Mouse (Mus musculus) heart, postnatal 0 days (tissue): Measurements from ENCODE around the gene Mgea5. TPM values are rescaled to one million over a fixed set of nuclear protein-coding genes. Genes with fewer than 3 reads are reported as not detected.

Experiments used
- ATAC-seq: fragments of 200-750 bp; cut with Nextera tagmentation; 2 replicates; pipeline ENCODE4 v1.8.0; 2017; ENCODE audit warnings: low read depth, moderate number of reproducible peaks, moderate library complexity; ENCODE audit not compliant: insufficient read depth
- DNase-seq: peaks from one replicate; pipeline ENCODE4 v3.0.0-alpha.2; 2016; ENCODE audit warnings: low spot score
- H3K27ac ChIP-seq: fragments of 300-500 bp; sonication (generic); 2 replicates; pipeline ENCODE4 v1.5.1; 2014; ENCODE audit warnings: low read depth, mild to moderate bottlenecking
- H3K27me3 ChIP-seq: fragments of 300-500 bp; sonication (generic); 2 replicates; pipeline ENCODE4 v1.6.1; 2014; ENCODE audit warnings: low read length, mixed read lengths; ENCODE audit not compliant: control insufficient read depth, insufficient read depth
- H3K36me3 ChIP-seq: fragments of 300-500 bp; sonication (generic); replicated peaks from 2 replicates; pipeline ENCODE4 v1.6.1; 2014; ENCODE audit warnings: low read length, mixed read lengths; ENCODE audit not compliant: control insufficient read depth, insufficient read depth
- H3K4me1 ChIP-seq: fragments of 300-500 bp; sonication (generic); 2 replicates; pipeline ENCODE4 v1.6.1; 2014; ENCODE audit warnings: antibody characterized with exemption; ENCODE audit not compliant: control insufficient read depth, insufficient read depth
- H3K4me2 ChIP-seq: fragments of 300-500 bp; sonication (generic); 2 replicates; pipeline ENCODE4 v1.6.1; 2014; ENCODE audit warnings: low read depth, mild to moderate bottlenecking, low read length, moderate library complexity
- H3K4me3 ChIP-seq: fragments of 300-500 bp; sonication (generic); 2 replicates; pipeline ENCODE4 v1.5.1; 2014; ENCODE audit warnings: low read depth, low read length
- H3K9ac ChIP-seq: fragments of 300-500 bp; sonication (generic); replicated peaks from 2 replicates; pipeline ENCODE4 v1.6.1; 2014; ENCODE audit warnings: low read depth, low read length, mixed read lengths
- H3K9me3 ChIP-seq: fragments of 300-500 bp; sonication (generic); replicated peaks from 2 replicates; pipeline ENCODE4 v1.6.1; 2016; ENCODE audit warnings: low read length; ENCODE audit not compliant: control insufficient read depth
- CTCF ChIP-seq: IDR thresholded peaks from 2 replicates; pipeline ENCODE4 v1.5.1; 2016; ENCODE audit warnings: antibody characterized with exemption, control low read depth, low read depth
- EP300 ChIP-seq: IDR thresholded peaks from 2 replicates; pipeline ENCODE4 v1.6.1; 2016; ENCODE audit warnings: antibody characterized with exemption, low read depth
- WGBS: fragments of 180-500 bp; shearing (Covaris S2); extraction: QIAGEN DNeasy Blood & Tissue Kit; methylation state at CpG from one replicate; pipeline ENCODE4 v1.1.7; 2014; 5-methylcytosine and 5-hydroxymethylcytosine counted together
- polyA plus RNA-seq: library from polyadenylated mRNA; unstranded; fragments of >200 nt; fragmentation: Nextera tagmentation; extraction: Ambion mirVana; gene quantifications from 2 replicates; pipeline ENCODE4 v1.2.1, GENCODE M21; 2015
- total RNA-seq: library from RNA; depleted of rRNA; stranded (reverse); fragments of >200 nt; gene quantifications from 2 replicates; pipeline ENCODE4 v1.2.3, GENCODE M21; 2014; ENCODE audit warnings: low replicate concordance

The Mgea5 gene
- total and polyA plus RNA-seq, 2 experiments from 2014 or later: 19.9 to 84.5 TPM

DNA sequence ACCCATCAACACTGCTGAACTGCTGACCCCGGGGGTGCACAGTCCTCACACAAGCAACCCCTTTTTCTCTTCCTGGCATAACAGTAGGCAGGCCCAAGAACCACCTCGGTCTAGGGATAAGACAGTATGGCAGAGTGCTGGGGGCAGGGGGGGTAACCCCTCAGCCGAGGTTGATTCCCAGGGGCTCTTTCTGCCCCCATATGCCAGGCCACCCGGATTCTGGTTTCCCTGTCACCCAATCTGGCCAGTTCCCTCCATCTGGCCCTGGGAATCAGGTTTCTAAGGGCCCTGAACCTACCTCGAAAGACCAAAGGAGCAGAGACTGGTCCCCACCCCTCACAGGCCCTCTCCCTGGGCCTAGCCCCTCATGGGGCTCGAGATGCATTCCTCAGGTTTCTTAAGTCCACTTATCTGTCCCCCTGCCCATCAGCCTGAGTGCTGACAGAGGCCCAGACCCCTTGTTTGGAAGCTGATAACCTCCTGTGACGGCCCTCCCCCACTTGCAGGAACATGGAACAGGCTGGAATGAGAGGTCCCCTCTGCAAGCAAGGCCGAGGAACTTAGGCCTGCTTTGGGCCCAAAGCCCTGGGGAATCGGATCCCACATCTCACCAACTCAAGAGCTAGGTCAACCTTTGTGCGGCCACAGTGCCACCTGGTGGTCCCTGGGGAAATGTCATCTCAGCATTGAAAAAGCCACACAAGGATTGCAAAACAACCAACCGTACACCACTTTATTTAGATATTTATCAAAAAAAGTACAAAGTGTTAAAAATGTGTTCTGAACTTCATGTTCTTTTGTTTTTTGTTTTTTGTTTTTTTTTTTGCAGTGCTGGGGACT lies 36.4 kb downstream of the Mgea5 start:
- Histone ChIP-seq H3K4me1 (peaks cover 15% of the 10 kb centered on the region), H3K9me3 (no peaks in the 10 kb centered on the region), H3K4me3 (no peak overlapping the region), H3K36me3 (peaks cover 16% of the 10 kb centered on the region), H3K27ac (no peak overlapping the region), H3K9ac (no peak overlapping the region), H3K4me2 (no peak overlapping the region), H3K27me3 (peaks cover 37% of the 10 kb centered on the region)
- peak; percentile 10 for ATAC-seq
- peak; percentile 61 for DNase-seq
- peak; percentile 88 for TF ChIP-seq CTCF
- TF ChIP-seq EP300: no peak
- WGBS: 27% methylated on average over 11 of the region's 11 CpGs

DNA sequence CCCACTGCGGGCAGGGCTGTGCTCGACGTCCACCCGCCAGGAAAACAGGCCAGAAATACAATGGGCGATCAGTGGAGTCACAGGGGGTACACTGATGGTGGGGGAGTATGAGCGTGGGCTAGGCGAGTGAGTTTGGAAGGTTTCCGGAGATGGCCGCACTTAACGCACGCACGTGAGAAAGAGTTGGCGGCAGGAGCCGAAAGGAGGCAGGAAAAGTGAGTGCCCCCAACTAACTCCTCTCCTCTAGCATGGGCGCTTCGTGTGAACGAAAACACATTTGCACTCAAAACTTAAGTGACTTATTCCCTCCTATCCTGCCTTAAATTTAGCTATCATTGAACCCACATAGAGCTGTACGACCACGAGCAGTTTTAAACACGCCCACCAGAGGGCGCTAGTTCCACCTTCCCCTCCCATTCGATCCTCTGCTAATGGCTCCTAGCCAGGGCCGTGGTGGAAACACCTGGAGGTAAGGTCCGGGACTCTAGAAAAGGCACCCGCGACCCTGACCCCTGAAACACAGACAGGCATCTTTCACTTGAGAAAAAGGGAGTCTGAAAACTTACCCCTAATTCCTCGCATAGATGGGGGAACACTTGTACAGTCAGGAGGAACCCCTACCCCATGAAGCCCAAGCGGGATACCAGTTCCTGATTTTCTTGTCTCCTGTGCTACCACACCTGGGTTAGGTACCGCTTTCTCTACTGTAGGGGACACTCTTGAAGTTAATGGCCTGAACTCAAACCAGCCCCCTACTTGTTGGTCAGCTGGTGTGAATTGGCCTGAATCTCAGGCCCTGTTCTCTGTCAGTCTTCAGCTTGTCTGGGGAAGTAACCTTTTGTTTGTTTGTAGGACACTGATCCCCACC lies 37.2 kb downstream of the Mgea5 start:
- Histone ChIP-seq H3K4me3 (peak overlapping the region; percentile 18), H3K27me3 (peaks cover 46% of the 10 kb centered on the region), H3K4me1 (peaks cover 15% of the 10 kb centered on the region)

DNA sequence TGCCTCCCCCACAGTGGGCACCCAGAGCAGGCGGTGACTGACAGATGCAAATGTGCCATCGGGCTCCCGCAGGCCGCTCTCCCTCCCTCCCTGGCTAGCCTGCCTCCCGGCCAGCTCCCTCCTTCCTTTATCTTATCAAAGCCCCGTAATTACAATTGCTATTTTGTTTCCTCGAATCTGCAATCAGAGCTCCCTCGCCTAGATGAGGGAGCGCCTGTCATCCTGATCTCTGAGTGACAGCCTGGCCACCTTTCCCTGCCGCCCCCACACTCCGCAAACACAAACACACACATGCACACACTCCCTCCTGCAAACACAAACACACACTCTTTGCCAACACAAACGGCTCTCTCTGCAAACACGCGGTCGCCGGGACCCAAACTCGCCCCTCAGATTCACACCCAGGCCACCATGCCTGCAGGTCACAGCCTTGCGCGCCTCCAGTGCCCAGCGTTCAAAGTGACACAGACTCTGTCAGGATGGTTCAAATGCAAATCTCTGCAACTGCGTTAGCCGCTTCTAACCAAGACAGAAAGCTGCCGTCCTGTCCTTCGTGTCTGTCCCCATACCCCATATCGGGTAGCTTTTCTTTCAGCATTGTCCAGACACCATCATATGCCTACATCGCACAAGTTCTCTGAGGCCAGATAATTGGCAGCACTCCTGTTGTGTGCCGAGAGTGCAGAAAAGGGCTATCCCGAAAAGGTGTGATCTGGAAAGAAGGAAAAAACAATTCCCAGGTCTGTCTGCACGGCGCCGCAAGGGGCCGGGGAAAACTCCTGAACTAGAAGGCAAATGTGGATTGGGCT lies 38.1 kb downstream of the Mgea5 start:
- Histone ChIP-seq H3K4me2 (peak overlapping the region; percentile 40), H3K36me3 (peaks cover 1% of the 10 kb centered on the region), H3K27me3 (peaks cover 54% of the 10 kb centered on the region), H3K9me3 (no peaks in the 10 kb centered on the region), H3K4me1 (peaks cover 15% of the 10 kb centered on the region), H3K4me3 (peak overlapping the region; percentile 18), H3K9ac (no peak overlapping the region), H3K27ac (no peak overlapping the region)
- DNase-seq: no peak
- WGBS: 6% methylated on average over 32 of the region's 32 CpGs
- TF ChIP-seq EP300: no peak
- TF ChIP-seq CTCF: no peak
- no peak for ATAC-seq

More for the DNA sequence above, 37.2 kb downstream of the Mgea5 start:
- H3K36me3 ChIP-seq: peaks cover 8% of the 10 kb centered on the region
- TF ChIP-seq CTCF (peak; percentile 81), EP300 (no peak)
- DNase-seq: peak; percentile 49
- H3K9me3 ChIP-seq: no peaks in the 10 kb centered on the region
- no peak overlapping the region for H3K27ac ChIP-seq
- H3K4me2 ChIP-seq: peak overlapping the region; percentile 40
- no peak overlapping the region for H3K9ac ChIP-seq
- 10% methylated on average over 29 of the region's 29 CpGs for WGBS
- peak; percentile 19; the same call in 1 of the 2 replicates for ATAC-seq

DNA sequence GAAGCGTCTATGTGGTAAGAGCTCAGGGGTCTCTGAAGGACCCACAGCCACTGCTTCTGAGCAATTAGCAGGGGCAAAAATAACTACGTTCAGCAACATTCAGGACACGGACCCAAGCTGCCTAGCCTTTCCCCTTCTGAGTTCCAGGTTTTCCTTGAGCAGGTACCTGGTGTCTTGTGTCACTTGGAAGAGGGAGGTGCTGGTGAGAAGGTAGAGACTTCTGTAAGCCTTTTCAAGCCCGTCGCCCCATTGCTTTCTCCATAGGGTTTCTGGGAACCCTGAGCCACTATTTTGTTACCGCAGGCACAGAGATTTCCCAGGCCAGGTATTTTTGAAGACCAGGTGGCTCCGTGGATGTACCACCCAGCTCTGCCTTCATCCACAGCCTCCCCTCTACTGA lies 40.0 kb downstream of the Mgea5 start:
- Histone ChIP-seq H3K4me3 (no peak overlapping the region), H3K9me3 (no peaks in the 10 kb centered on the region), H3K4me2 (no peak overlapping the region), H3K9ac (no peak overlapping the region), H3K27me3 (peaks cover 73% of the 10 kb centered on the region), H3K4me1 (peaks cover 11% of the 10 kb centered on the region), H3K27ac (no peak overlapping the region), H3K36me3 (no peaks in the 10 kb centered on the region; the same call in 1 of the 2 replicates)
- TF ChIP-seq EP300 (no peak), CTCF (no peak)
- DNase-seq (no peak), ATAC-seq (no peak)
- 45% methylated on average over 7 of the region's 7 CpGs for WGBS

DNA sequence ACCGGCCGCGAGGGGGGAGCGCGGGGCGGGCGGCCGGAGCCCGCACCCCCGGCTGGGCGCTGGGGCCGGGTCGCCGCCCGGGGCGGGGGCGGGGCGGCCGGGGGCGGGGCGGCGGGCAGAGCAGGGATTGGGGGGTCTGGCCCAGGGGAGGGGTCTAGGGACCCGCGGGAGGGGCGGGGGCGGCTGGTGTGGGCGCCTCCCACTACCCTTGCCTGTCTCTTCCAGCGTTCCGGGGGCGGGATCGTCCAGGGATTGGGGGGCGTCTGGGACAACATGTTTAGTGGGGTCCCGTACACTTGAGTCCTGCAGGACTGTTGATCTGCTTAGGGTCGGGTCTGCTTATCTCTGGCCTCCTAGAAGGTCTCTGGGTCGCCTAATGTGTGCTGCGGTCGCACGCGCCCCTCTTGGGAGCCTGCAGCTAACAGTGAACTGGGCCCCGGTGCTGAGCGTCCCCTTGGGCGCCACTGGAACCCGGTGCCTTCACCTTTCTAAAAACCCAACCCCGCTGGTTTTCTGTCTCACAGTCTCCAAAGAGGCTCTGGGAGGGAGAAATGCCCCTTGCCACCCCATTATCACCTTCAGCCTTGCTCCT lies 40.6 kb downstream of the Mgea5 start:
- no peak for DNase-seq
- H3K27ac ChIP-seq: no peak overlapping the region
- WGBS: 16% methylated on average over 21 of the region's 44 CpGs
- peaks cover 79% of the 10 kb centered on the region for H3K27me3 ChIP-seq
- H3K4me1 ChIP-seq: peaks cover 6% of the 10 kb centered on the region
- no peaks in the 10 kb centered on the region; the same call in 1 of the 2 replicates for H3K36me3 ChIP-seq
- H3K9ac ChIP-seq: 0 out of 2 replicates have a peak overlapping the region, but pooled peaks have one; percentile 27
- no peak for ATAC-seq
- peak overlapping the region; percentile 50 for H3K4me3 ChIP-seq
- TF ChIP-seq EP300 (no peak), CTCF (no peak)
- peak overlapping the region; percentile 75 for H3K4me2 ChIP-seq
- no peaks in the 10 kb centered on the region for H3K9me3 ChIP-seq
